Mouse (Mus musculus) megakaryocyte, embryonic 14.5 days (primary cell): Measurements from ENCODE around the gene Gpr143.

ENCODE experiments used
- FLI1 ChIP-seq: IDR thresholded peaks from 2 replicates; pipeline ENCODE4 v1.6.1; 2012; ENCODE audit warnings: low read length, inconsistent platforms, mixed read lengths
- GATA1 ChIP-seq: IDR thresholded peaks from 3 replicates; pipeline ENCODE4 v1.6.1; 2012; ENCODE audit warnings: mixed read lengths, low read length, inconsistent platforms, borderline replicate concordance

DNA sequence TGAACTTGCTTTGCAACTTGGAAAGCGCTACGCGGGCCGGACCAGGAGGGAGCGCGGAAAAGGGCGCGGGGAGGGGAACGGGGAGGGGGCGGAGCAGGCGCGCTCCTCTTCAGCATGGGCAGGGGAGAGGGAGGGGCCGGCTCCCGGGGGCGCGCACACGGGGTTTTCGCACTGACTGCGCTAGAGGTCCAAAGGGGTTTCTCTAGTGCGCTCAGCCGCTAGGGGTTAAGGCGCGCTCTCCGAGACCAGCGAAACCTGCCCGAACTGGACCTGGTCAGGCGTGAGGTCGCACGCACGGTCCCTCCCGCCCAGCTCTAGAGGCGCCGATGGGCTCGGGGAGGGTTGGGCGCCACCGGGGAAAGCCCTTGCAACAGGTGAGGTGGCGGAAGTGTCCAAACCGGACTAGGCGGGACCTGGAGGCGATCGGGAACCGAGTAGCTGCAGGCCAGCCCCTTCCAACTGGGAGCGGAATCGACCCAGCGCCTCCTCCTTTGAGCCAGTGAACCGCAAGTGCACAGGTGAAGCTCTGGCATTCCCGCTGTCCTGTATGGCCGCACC, 12.0 kb upstream of the Gpr143 start:
- TF ChIP-seq GATA1, result no peak
- TF ChIP-seq FLI1, result no peak
